Comparison of ENCODE assay signal across 22 mouse cellular contexts in genomic region chr9:32250486-32250885, GRCm38 (mm10).
DNase-seq lines count a peak whose midpoint lies in the region; ATAC-seq and TF ChIP-seq lines count a peak whose summit lies in the region.
"Had no signal": no experiment of that assay in that cellular context is flagged by ENCODE, and none has a peak within 500 bp of the region (broad histone marks: within the 10 kb centered on the region; RNA-seq: fewer than 3 reads in every experiment).

No protein-coding gene starts in this region.

- TF ChIP-seq POLR2A in CH12.LX (IDR thresholded peaks at IDR 0.05; ENCODE audit: low read depth, low read length) = no peak

- no peak for TF ChIP-seq CTCF in CH12.LX (conservative IDR thresholded peaks at IDR 0.05 in 1 of 2, IDR thresholded peaks at IDR 0.05 in 1 of 2; ENCODE audit: low read depth in 2 of 2, low read length in 2 of 2)

- TF ChIP-seq EP300 in CH12.LX (IDR thresholded peaks at IDR 0.05; ENCODE audit: low read length) = no peak

- H3K79me2 ChIP-seq in CH12.LX (replicated peaks; ENCODE audit: control insufficient read depth, extremely low read depth, insufficient read depth, poor library complexity, severe bottlenecking) = no peaks in the 10 kb centered on the region

- ATAC-seq in megakaryocyte-erythroid progenitor cell, adult 5-6 weeks (replicated peaks; ENCODE audit: low FRiP score, low TSS enrichment, poor library complexity, severe bottlenecking) = 0 out of 2 replicates have a peak, but pooled peaks have one; percentile 22
- no peak for ATAC-seq in megakaryocyte, adult 5-6 weeks (ENCODE audit: poor library complexity, severe bottlenecking)
- ATAC-seq: activated CD4-positive, CD25-positive, alpha-beta regulatory T cell, adult 4 months; CD4-positive, CD25-positive, alpha-beta regulatory T cell, adult 4 months; forebrain, embryonic 13.5 days; forebrain, embryonic 15.5 days; forebrain, postnatal 0 days; Patski had no signal

- H3K27ac ChIP-seq in CH12.LX (ENCODE audit: insufficient read depth, low read depth) = no peak overlapping the region
- H3K27ac ChIP-seq: embryonic facial prominence, embryonic 10.5 days; embryonic facial prominence, embryonic 12.5 days; forebrain, embryonic 13.5 days; forebrain, embryonic 15.5 days had no signal

- DNase-seq in A20 (ENCODE audit: low read depth, low spot score) (peak; percentile 27), CH12.LX (ENCODE audit: extremely low read depth) (no peak)
- DNase-seq in left cerebral cortex, postnatal 25 days (ENCODE audit: low spot score in 2 of 2) = no peak
- DNase-seq: adrenal gland, adult 8-10 months; adrenal gland, postnatal 14 days; adrenal gland, postnatal 36 days; B cell, adult 2 months; cerebellum, adult 11-12 months; cerebellum, adult 2 months; cerebellum, adult 9-10 months; cerebellum, postnatal 10 days; cerebellum, postnatal 25 days; forebrain, postnatal 0 days had no signal

- no peaks in the 10 kb centered on the region for H3K9me3 ChIP-seq in CH12.LX (replicated peaks; ENCODE audit: low read length)
- H3K9me3 ChIP-seq: embryonic facial prominence, embryonic 10.5 days; embryonic facial prominence, embryonic 12.5 days; forebrain, embryonic 13.5 days; forebrain, embryonic 15.5 days had no signal

- dilution Hi-C loops in CH12.LX (cut with MboI; ENCODE audit: extremely low pct_ligation_motif_present, extremely low pct_unique_long_range_greater_than_20kb, low sequenced_read_pairs) = no loop called here

- intact Hi-C loops in left cerebral cortex, postnatal 25 days (cut with DNase I) = no loop called here

- peak overlapping the region; percentile 3; the same call in 1 of the 2 replicates for H3K4me2 ChIP-seq in CH12.LX (ENCODE audit: insufficient read depth, low read depth, poor library complexity, severe bottlenecking)
- H3K4me2 ChIP-seq: embryonic facial prominence, embryonic 12.5 days; forebrain, embryonic 13.5 days; forebrain, embryonic 15.5 days had no signal

- no peaks in the 10 kb centered on the region for H3K27me3 ChIP-seq in CH12.LX (replicated peaks)
- H3K27me3 ChIP-seq: embryonic facial prominence, embryonic 12.5 days; forebrain, embryonic 13.5 days; forebrain, embryonic 15.5 days; Patski had no signal

- in situ Hi-C loops in CH12.LX (cut with MboI; ENCODE audit: low pct_ligation_motif_present, low pct_unique_long_range_greater_than_20kb, low sequenced_read_pairs) = no loop called here

- TF ChIP-seq RAD21 in CH12.LX (IDR thresholded peaks at IDR 0.05; ENCODE audit: low read depth, low read length) = no peak

- peaks cover 0 to 14% of the 10 kb centered on the region in 2 experiments; a peak in 2 of 4 replicates for H3K4me1 ChIP-seq in CH12.LX (ENCODE audit: control insufficient read depth in 1 of 2, insufficient read depth in 2 of 2)
- H3K4me1 ChIP-seq: embryonic facial prominence, embryonic 10.5 days had no signal

- no peak overlapping the region for H3K9ac ChIP-seq in CH12.LX (ENCODE audit: insufficient read depth, low read depth)
- H3K9ac ChIP-seq: embryonic facial prominence, embryonic 12.5 days; forebrain, embryonic 13.5 days; forebrain, embryonic 15.5 days; forebrain, postnatal 0 days had no signal

- no peak overlapping the region for H3K4me3 ChIP-seq in CH12.LX (replicated peaks in 1 of 3; ENCODE audit: low read depth in 2 of 3, low read length in 2 of 3, poor library complexity in 1 of 3)
- H3K4me3 ChIP-seq: embryonic facial prominence, embryonic 10.5 days; embryonic facial prominence, embryonic 12.5 days; forebrain, embryonic 13.5 days; forebrain, embryonic 15.5 days had no signal

- H3K36me3 ChIP-seq in CH12.LX (replicated peaks in 1 of 2; ENCODE audit: control insufficient read depth in 1 of 2, insufficient read depth in 1 of 2, low read length in 1 of 2) = no peaks in the 10 kb centered on the region

TF ChIP-seq in CH12.LX, 34 proteins besides CTCF, POLR2A, EP300 and RAD21:
- TF ChIP-seq MEF2A (IDR thresholded peaks at IDR 0.05; ENCODE audit: borderline replicate concordance, low read depth, low read length) (no peak), SIN3A (IDR thresholded peaks at IDR 0.05; ENCODE audit: low read length) (no peak), ELF1 (IDR thresholded peaks at IDR 0.05; ENCODE audit: low read depth, low read length) (no peak), NRF1 (IDR thresholded peaks at IDR 0.05; ENCODE audit: low read depth, low read length) (no peak), E2F4 (IDR thresholded peaks at IDR 0.05; ENCODE audit: insufficient replicate concordance, low read depth, low read length) (no peak), JUN (IDR thresholded peaks at IDR 0.05; ENCODE audit: insufficient read depth, low read depth, low read length) (no peak), UBTF (IDR thresholded peaks at IDR 0.05; ENCODE audit: low read depth, low read length) (no peak), MAX (IDR thresholded peaks at IDR 0.05; ENCODE audit: low read length) (no peak), ETS1 (conservative IDR thresholded peaks at IDR 0.05; ENCODE audit: low read depth, low read length) (no peak), JUND (conservative IDR thresholded peaks at IDR 0.05; ENCODE audit: low read depth, low read length) (no peak), GABPA (IDR thresholded peaks at IDR 0.05; ENCODE audit: insufficient replicate concordance, low read depth, low read length) (no peak)
TF ChIP-seq in CH12.LX: peak in this region for 0.
